Mouse (Mus musculus) large intestine, adult 2 months (tissue): ENCODE measurements at regions not wholly inside any gene's neighbourhood (a gene's known extent, or its start where the extent isn't known, plus 50 kb on each side); places are given as distances from the start of the nearest gene placed in this dataset.

ENCODE experiments used
- DNase-seq: peaks from one replicate; pipeline ENCODE4 v3.0.0-alpha.2; 2012; ENCODE audit warnings: low read depth, low spot score
- WGBS: fragments of 180-500 bp; shearing (Covaris S2); methylation state at CpG from one replicate; pipeline ENCODE4 v1.1.7; 2018; 5-methylcytosine and 5-hydroxymethylcytosine counted together

DNA sequence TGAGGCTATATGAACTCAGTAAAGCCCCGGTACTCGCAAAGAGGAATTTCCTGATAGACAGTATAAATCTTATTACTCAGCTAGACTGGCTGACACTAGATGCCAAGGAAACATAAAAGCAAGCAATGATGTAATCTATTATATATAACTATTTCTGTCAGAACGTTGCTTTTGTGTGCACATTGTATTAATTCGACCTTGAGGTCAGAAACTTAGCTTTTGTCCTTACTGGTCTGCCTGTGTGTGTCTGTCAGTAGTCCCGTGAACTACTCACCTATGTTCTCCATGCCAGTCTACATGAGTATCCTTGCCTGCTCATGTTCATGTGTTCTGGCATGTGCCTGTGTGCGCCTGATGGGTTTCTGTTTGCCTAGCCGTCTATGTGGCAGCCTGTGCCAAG lies 70.5 kb downstream of the Tmx1 start:
- no peak for DNase-seq
- 42% methylated on average over 7 of the region's 7 CpGs for WGBS

DNA sequence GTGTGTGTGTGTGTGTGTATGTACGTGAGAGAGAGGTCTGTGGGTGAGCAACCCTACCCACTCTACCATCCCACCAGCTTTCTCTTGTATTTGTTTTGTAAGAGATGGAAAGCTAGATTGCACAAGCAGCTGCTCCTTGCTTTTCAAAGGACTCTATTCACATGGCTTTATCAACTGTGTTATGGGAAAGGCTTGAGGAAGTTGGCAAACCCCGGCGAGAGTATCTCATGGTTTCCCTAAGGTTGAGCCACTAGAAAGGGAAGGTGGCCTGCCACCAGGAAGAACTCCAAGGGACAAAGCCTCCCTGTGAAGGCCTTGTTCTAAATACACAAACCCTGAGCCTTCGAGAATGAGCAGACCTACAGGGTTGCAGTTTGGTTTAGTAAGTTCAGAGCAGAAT lies 71.8 kb downstream of the Tmx1 start:
- DNase-seq = no peak
- WGBS = 15% methylated on average over 4 of the region's 4 CpGs

DNA sequence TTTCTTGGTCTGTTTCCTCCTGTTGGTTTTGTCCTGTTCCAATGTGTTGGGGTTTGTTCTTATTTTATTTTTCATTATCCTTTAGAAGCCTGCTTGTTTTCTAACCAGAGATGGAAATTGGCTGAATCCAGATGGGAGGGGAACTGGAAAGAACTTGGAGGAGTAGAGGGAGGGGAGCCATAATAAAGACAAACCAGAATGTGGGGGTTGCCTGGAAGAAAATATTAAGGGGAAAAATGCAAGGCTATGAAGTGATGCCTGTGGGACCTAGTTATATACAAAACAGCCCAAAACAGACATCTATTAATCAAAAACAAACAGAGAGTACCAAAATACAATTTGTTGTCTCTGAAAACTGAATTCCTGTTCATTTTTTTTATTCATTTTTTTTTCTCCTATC lies 78.8 kb downstream of the Tmx1 start:
- no peak for DNase-seq

DNA sequence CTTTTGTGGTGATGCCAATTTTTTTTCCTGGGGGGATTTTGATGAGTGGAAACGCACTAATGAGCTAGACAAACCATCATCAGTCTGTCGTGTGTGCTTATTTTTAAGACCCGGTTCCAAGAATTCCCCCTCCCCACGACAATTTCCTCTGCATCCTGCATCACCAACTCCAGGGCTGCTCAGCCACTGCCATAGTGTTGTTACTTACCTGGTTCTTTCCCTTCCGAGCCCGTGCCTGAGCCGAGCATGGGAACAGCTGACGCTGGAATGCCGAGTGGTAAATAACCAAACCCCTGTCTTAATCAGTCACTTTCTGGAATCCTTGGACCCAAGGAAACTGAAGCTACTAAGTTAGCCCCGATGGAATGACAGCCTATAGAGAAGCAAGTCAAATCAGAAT lies 79.3 kb downstream of the Tmx1 start:
- 77% methylated on average over 10 of the region's 10 CpGs for WGBS
- DNase-seq = no peak

GRCm38 (mm10) chr12:70532843-70533242 lies 79.9 kb downstream of the Tmx1 start:
- 77% methylated on average over 10 of the region's 10 CpGs for WGBS
- DNase-seq = no peak

DNA sequence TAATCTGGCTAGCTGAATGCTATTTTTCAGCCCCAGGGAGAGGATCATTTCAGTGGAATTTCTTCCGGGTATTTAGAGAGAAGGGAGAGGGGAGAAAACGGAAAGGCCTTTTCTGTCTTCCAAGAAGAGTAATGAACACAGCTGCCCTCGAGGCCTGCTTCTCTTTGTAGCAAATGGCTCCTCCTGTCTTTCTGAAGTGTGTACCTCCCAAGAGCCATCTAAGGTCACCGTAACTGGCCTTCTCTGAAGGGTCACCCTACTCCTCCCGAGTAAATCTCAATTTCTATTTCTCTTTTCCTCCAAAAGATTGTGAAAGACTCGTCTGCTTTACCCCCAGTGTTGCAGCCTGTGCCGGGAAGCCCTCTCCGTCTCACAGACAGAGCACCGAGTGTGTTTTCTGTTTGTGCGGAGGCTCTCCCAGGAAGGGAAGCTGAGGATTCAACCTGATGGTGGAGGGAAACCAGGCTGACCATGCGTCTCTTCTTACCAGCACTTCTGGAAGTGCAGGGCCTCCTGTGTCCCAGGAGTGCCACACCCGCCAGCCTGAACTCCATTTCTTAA lies 80.6 kb downstream of the Tmx1 start:
- no peak for DNase-seq
- WGBS = 73% methylated on average over 12 of the region's 12 CpGs

GRCm38 (mm10) chr12:70539124-70539523 lies 86.2 kb downstream of the Tmx1 start:
- 71% methylated on average over 4 of the region's 4 CpGs for WGBS
- no peak for DNase-seq

DNA sequence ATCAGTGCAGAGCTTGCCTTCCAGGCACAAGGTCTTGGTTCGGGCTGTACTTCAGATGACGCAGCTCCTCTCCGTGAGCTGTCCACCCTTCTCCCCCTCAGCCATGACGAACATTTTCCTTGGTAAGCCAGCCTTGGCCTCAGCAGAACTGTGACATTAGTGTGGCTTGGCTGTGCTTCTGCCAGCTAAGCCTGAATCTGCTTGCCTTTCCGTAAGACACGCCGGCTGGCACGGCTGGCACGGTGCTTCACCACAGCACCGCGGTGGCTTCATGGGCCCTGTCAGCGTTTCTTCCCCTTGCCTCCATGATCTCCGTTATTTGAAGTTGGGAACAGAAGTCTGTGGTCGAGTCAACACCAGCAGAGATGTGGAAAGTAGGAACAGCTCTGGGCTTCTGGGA lies 87.0 kb downstream of the Tmx1 start:
- DNase-seq = no peak
- WGBS = 93% methylated on average over 14 of the region's 14 CpGs

DNA sequence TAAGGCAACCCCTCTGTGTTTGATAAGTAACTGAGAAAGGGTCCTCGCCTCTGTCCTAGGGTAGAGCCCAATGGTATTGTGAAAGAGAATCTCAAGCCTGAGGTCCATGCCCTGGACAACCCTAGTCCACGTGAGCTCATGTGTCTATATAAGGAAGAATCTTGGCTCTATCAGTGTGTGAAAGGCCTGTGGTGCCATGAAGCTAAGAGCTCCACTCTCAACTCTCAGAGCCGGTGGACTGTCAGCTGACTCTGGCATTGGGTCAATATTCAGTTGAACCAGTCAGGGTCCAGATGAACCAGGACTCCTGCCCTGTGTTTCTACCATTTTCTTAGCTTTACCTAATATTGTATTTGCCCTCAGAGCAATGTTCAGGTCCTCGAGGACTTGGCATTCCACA lies 88.5 kb downstream of the Tmx1 start:
- WGBS = 83% methylated on average over 4 of the region's 4 CpGs
- no peak for DNase-seq

- DNase-seq = no peak
- WGBS = 34% methylated on average over 5 of the region's 5 CpGs
Measured at GRCm38 (mm10) chr12:70543299-70543698, 90.4 kb downstream of the Tmx1 start.

DNA sequence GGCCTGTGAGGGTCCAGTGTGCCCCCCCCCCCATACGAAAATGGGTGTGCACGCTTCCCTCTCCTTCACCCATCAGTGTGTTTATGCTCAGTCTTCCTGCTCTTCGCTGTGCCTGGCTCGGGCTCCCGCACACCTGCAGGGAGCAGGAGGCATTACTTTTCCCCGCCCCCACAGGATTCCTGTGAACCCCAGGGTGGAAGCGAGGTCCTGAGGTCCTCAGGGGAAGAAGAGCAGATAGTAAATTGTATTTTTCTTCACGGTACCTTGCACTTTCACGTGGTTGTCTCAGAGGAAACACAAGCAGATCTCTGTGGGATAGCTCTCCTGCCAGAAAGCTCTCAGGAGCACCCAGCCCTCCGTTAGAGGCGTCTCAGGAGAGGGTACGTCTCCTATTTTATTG lies 91.4 kb downstream of the Tmx1 start:
- no peak for DNase-seq
- whole genome bisulfite sequencing = 54% methylated on average over 12 of the region's 12 CpGs

DNA sequence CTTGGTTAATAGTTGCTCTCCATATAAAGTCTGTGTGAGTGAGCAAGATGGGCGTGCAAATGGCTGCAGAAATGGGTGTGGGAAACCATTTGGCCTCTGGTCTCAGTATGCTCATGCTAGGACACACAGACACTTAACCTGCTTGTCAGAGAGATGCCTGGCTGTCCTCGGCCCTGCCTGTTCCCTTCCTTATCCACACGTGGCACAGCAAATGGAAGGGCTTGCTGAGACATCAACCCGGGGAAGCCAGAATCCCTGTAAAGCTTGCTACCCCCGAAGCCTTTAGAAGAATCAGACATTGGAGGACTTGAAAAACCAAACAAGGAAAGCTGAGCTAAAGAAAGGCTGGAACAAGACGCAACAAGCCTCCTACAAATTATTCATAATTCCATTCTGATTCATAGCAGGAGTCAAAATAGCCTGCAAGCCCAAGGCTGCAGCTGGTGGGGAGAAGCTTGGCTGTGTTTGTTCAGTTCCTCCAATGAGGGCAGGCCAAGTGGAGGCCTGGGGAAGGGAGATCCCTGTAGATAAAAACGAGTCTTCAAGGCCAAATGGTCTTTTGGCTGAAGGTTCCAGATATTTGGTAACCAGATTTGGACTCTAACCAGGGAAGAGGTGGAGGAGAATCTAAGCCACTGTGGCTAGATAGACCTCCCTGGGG lies 92.1 kb downstream of the Tmx1 start:
- DNase-seq = no peak
- WGBS = 57% methylated on average over 7 of the region's 7 CpGs

GRCm38 (mm10) chr12:70547199-70547598 lies 94.3 kb downstream of the Tmx1 start:
- DNase-seq = no peak
- 56% methylated on average over 6 of the region's 6 CpGs for WGBS

- 65% methylated on average over 9 of the region's 9 CpGs for WGBS
- no peak for DNase-seq
Measured at GRCm38 (mm10) chr12:70549296-70549695, 96.4 kb downstream of the Tmx1 start.

DNA sequence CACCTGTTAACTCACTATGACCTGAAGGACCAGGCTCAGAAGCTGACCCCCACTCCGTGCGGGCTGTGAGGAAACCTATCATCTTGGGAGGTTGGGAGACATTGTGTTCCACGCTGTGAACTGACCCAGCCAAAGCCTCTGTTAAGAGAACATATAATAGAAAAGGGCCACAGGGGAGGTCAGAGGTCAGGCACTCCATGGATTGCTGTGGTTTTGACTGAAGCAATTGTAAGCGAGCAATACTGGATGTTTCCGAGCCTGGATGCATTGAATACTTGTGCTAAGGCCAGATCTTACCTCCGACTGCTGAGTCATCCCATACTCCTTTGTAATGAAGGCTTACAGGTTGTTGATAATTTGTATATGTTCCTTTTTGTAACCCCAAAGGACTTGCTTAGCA lies 101.0 kb downstream of the Tmx1 start:
- DNase-seq = no peak
- WGBS = 89% methylated on average over 6 of the region's 6 CpGs

GRCm38 (mm10) chr12:70554586-70554985 lies 101.7 kb downstream of the Tmx1 start:
- DNase-seq = no peak
- 44% methylated on average over 7 of the region's 7 CpGs for WGBS

DNA sequence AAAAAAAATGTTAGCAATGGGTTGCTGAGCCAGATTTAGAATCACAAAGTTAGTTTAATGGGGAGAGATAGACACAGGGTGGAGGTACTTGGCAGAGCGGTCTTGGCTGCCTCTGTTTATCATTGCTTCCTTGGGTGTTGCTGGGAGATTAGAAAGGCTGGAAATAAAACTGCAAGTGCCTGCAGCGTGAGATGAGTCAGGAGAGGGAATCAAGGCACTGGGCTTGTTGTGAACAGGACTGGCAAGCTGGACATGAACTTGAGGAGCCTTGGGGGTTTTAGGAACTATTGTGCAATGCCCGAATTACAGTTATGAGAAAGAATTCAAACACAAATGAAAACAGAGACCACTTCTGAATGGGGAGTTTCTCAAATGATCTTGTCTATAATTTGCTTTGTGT lies 102.8 kb downstream of the Tmx1 start:
- DNase-seq = no peak
- 50% methylated on average over 3 of the region's 3 CpGs for WGBS

DNA sequence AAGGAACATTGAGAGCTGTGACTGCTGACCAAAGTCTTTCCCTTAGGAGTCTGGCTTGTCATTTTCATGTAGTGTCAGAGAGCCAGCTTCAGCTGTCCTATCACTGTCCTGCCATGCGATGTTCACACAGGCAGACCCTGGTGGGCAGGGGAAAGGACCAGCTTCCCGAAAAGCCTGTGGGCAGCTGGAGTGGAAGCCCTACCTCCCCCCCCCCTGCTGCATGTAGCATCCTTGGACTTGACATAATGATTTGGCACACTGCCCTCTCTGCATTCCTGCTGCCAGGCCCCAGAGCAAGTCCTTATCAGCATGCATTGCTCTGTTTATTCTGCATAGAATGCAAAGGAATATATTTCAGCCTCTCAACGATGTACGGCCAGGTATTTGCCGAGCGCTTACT lies 103.9 kb downstream of the Tmx1 start:
- no peak for DNase-seq
- WGBS = 56% methylated on average over 6 of the region's 6 CpGs

GRCm38 (mm10) chr12:70563446-70563845 lies 110.6 kb downstream of the Tmx1 start:
- WGBS = 81% methylated on average over 4 of the region's 4 CpGs
- no peak for DNase-seq

- WGBS = 52% methylated on average over 7 of the region's 7 CpGs
- DNase-seq = no peak
Measured at GRCm38 (mm10) chr12:70575665-70576064, 122.8 kb downstream of the Tmx1 start.

DNA sequence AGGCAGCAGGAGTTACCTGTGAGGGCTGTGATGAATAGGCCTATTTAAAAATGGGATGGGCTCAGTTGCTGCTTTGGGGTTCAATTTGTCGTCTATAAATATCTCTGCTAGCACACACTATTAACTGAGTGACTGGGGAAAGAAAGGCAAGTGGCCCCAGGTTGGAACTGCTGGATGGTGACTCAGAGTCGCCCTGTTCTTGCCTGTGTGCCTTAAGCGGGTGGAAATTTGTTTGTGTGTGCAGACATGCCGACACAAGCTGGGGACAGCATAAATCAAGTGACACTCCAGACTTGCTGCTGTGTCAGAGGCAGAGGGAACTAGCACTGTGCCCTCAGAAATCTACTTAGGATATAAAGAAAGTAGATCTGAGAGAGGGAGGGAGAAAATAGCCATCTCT lies 124.9 kb downstream of the Tmx1 start:
- DNase-seq = no peak
- WGBS = 59% methylated on average over 4 of the region's 4 CpGs

GRCm38 (mm10) chr12:70579328-70579905 lies 126.5 kb downstream of the Tmx1 start:
- WGBS = 87% methylated on average over 8 of the region's 8 CpGs
- no peak for DNase-seq
